ENCODE assay signal across 19 mouse cellular contexts in the genomic region with DNA sequence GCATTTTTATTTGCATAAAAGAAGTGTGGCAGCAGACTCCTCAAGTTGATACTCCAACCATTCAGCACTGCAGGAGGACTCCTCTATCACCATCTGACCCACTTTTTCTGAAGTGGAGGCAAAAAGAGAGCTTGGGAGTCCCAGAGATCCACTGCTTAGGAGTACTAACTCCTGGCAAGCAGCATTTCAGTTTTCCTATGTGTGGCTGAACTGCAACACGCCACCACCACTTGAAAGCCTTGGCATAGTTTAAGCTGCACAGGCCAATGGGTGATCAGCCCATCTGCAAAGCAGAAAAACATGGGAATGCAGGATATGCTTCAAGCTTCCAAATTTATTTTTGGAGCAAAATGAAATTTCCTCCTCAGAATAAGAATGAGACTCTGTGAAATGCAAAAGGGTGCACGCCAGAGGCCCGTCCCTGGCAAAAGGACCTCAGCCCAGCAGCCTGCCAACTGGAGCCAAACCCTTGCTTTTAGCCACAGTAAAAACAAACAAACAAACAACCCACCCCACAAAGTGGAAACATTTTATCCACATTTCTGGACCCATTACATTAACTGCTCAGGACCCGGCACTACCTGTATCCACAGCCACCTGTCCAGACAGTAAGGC. TPM values are rescaled to one million over a fixed set of nuclear protein-coding genes. Genes with fewer than 3 reads are reported as not detected.
DNase-seq lines count a peak whose midpoint lies in the region; ATAC-seq lines count a peak whose summit lies in the region.
"Had no signal": no experiment of that assay in that cellular context is flagged by ENCODE, and none has a peak within 500 bp of the region (broad histone marks: within the 10 kb centered on the region; RNA-seq: fewer than 3 reads in every experiment).

No protein-coding gene starts in this region.

- DNase-seq in cerebellum, adult 18-20 months, result peak; percentile 42 to 55
- no peak for DNase-seq in cerebellum, adult 11 months
- no peak for DNase-seq in heart, postnatal 25 days (ENCODE audit: low spot score)
- no peak for DNase-seq in liver, embryonic 13.5 days
- DNase-seq in liver, result no peak
- DNase-seq in brain, adult 2 months (ENCODE audit: low read depth, low spot score), result peak; percentile 72
- DNase-seq: gastrocnemius, postnatal 14 days; kidney, postnatal 14 days; spleen, adult 18-20 months; thymus, postnatal 36 days had no signal

- no peaks in the 10 kb centered on the region for H3K27me3 ChIP-seq in heart, embryonic 14.5 days (ENCODE audit: control insufficient read depth, insufficient read depth, low read length)
- no peaks in the 10 kb centered on the region for H3K27me3 ChIP-seq in liver, embryonic 13.5 days
- H3K27me3 ChIP-seq: CH12.LX; hindbrain, embryonic 12.5 days; limb, embryonic 12.5 days; neural tube, embryonic 15.5 days had no signal

- no peak for ATAC-seq in heart, embryonic 14.5 days (ENCODE audit: insufficient number of reproducible peaks, insufficient read depth, low FRiP score, low read depth)
- no peak for ATAC-seq in liver, embryonic 13.5 days (ENCODE audit: low read depth)
- ATAC-seq in inflammation-experienced regulatory T-cells, adult 6 months, result no peak
- ATAC-seq: forebrain, embryonic 14.5 days; intestine, postnatal 0 days had no signal

- no peak overlapping the region for H3K4me2 ChIP-seq in heart, embryonic 14.5 days (ENCODE audit: low read length)
- H3K4me2 ChIP-seq in liver, embryonic 13.5 days, result no peak overlapping the region
- H3K4me2 ChIP-seq: hindbrain, embryonic 12.5 days; limb, embryonic 12.5 days; neural tube, embryonic 15.5 days had no signal

- no peaks in the 10 kb centered on the region for H3K9me3 ChIP-seq in heart, embryonic 14.5 days (ENCODE audit: control insufficient read depth, low read length)
- no peaks in the 10 kb centered on the region for H3K9me3 ChIP-seq in liver, embryonic 13.5 days (replicated peaks)
- H3K9me3 ChIP-seq: hindbrain, embryonic 12.5 days; limb, embryonic 12.5 days; neural tube, embryonic 15.5 days had no signal

- H3K4me1 ChIP-seq in heart, embryonic 14.5 days (ENCODE audit: control insufficient read depth in 2 of 2, insufficient read depth in 2 of 2, low read length in 2 of 2), result peaks cover 12 to 37% of the 10 kb centered on the region in 2 experiments
- H3K4me1 ChIP-seq in liver, embryonic 13.5 days (replicated peaks), result peaks cover 65% of the 10 kb centered on the region
- H3K4me1 ChIP-seq: limb, embryonic 12.5 days had no signal

- H3K4me3 ChIP-seq in heart, embryonic 14.5 days (ENCODE audit: control insufficient read depth in 1 of 2, insufficient read depth in 1 of 2, low read depth in 1 of 2, low read length in 2 of 2), result no peak overlapping the region
- H3K4me3 ChIP-seq in liver, embryonic 13.5 days (replicated peaks), result no peak overlapping the region
- H3K4me3 ChIP-seq: hindbrain, embryonic 12.5 days; limb, embryonic 12.5 days; neural tube, embryonic 15.5 days had no signal

- intact Hi-C loops in heart, postnatal 25 days (cut with DNase I), result no loop called here

- H3K9ac ChIP-seq in heart, embryonic 14.5 days (ENCODE audit: low read length), result no peak overlapping the region
- H3K9ac ChIP-seq in liver, embryonic 13.5 days, result no peak overlapping the region
- H3K9ac ChIP-seq: hindbrain, embryonic 12.5 days; limb, embryonic 12.5 days; neural tube, embryonic 15.5 days had no signal

- H3K27ac ChIP-seq in heart, embryonic 14.5 days (replicated peaks in 1 of 2; ENCODE audit: control insufficient read depth in 1 of 2, insufficient read depth in 1 of 2, low read depth in 2 of 2, low read length in 2 of 2), result peak overlapping the region; percentile 22 to 62
- peak overlapping the region; percentile 86; the same call in 1 of the 2 replicates for H3K27ac ChIP-seq in liver, embryonic 13.5 days
- H3K27ac ChIP-seq: hindbrain, embryonic 12.5 days; limb, embryonic 12.5 days; neural tube, embryonic 15.5 days; stomach, postnatal 0 days had no signal

- 70% methylated on average over 4 of the region's 4 CpGs for WGBS in heart, embryonic 14.5 days
- WGBS in liver, embryonic 13.5 days (ENCODE audit: insufficient replicate concordance), result 87% methylated on average over 4 of the region's 4 CpGs

- no peaks in the 10 kb centered on the region for H3K36me3 ChIP-seq in heart, embryonic 14.5 days (ENCODE audit: control insufficient read depth, insufficient read depth, low read length)
- H3K36me3 ChIP-seq in liver, embryonic 13.5 days, result no peaks in the 10 kb centered on the region
- H3K36me3 ChIP-seq: hindbrain, embryonic 12.5 days; neural tube, embryonic 15.5 days had no signal

RNA-seq across cellular contexts. Expression of gene Ppfia1, which starts 15.4 kb away (rescaled TPM):
- polyA plus RNA-seq in heart, embryonic 14.5 days (2014; fragmentation: Nextera tagmentation; extraction: Ambion mirVana), result 25.0 and 28.8 TPM in 2 replicates
- total RNA-seq in heart, postnatal 25 days (2021), result 10 to 100 TPM; 40.3 to 47.7 TPM
- polyA plus RNA-seq in liver, embryonic 13.5 days (2015; fragmentation: Nextera tagmentation; extraction: Ambion mirVana), result 14.1 and 20.0 TPM in 2 replicates
- 10 to 100 TPM; 13.8 to 29.4 (median 21.1) TPM for polyA plus RNA-seq in inflammation-experienced regulatory T-cells, adult 6 months (2017; shearing (Covaris generic))

RNA-seq across cellular contexts. Expression of gene Fadd, which starts 44.1 kb away (rescaled TPM):
- 12.7 and 13.3 TPM in 2 replicates for polyA plus RNA-seq in heart, embryonic 14.5 days (2014; fragmentation: Nextera tagmentation; extraction: Ambion mirVana)
- 1 to 10 TPM; 8.2 to 8.6 TPM for total RNA-seq in heart, postnatal 25 days (2021)
- polyA plus RNA-seq in liver, embryonic 13.5 days (2015; fragmentation: Nextera tagmentation; extraction: Ambion mirVana), result 5.7 and 6.2 TPM in 2 replicates
- 1 to 10 TPM; 6.0 to 7.9 (median 7.1) TPM for polyA plus RNA-seq in inflammation-experienced regulatory T-cells, adult 6 months (2017; shearing (Covaris generic))

Comparison
In these comparisons a context has a peak if more than half of its experiments do, and no peak if none do; other contexts are left out.
1. DNase-seq: peak in cerebellum, adult 18-20 months (2 of 2) and brain, adult 2 months (single experiment); none in cerebellum, adult 11 months (single experiment), heart, postnatal 25 days (single experiment), liver, embryonic 13.5 days (single experiment) and liver (single experiment).